Mouse (Mus musculus) layer of hippocampus, postnatal 25 days (tissue): ENCODE data around the gene Duox1. TPM values are rescaled to one million over a fixed set of nuclear protein-coding genes. Genes with fewer than 3 reads are reported as not detected.

Experiments used
- DNase-seq, 2 experiments: peaks; one replicate each; pipeline ENCODE4 v3.0.0; 2022; ENCODE audit warnings: mixed read lengths in 2 of 2, low spot score in 1 of 2; ENCODE audit errors: extremely low spot score in 1 of 2
- total RNA-seq, 2 experiments: library from RNA; stranded (reverse); gene quantifications; 2 replicates each; pipeline ENCODE4 v1.2.3; 2021

Gene Duox1
- total RNA-seq, 2 experiments from 2014 or later = not detected

- DNase-seq = no peak
Observed at GRCm38 (mm10) chr2:122352992-122353391, 37.5 kb downstream of the Duox1 start.

- DNase-seq = no peak
Observed at GRCm38 (mm10) chr2:122353765-122354164, 38.3 kb downstream of the Duox1 start.

- DNase-seq = no peak
Observed at GRCm38 (mm10) chr2:122354191-122354929, 38.9 kb downstream of the Duox1 start.

GRCm38 (mm10) chr2:122355389-122355788, 39.9 kb downstream of the Duox1 start:
- DNase-seq = no peak

- DNase-seq = no peak
Observed at GRCm38 (mm10) chr2:122356187-122356586, 40.7 kb downstream of the Duox1 start.

GRCm38 (mm10) chr2:122360310-122360709, 44.8 kb downstream of the Duox1 start:
- DNase-seq = no peak

GRCm38 (mm10) chr2:122361181-122361580, 45.7 kb downstream of the Duox1 start:
- DNase-seq = no peak

GRCm38 (mm10) chr2:122361868-122362621, 46.6 kb downstream of the Duox1 start:
- no peak for DNase-seq

GRCm38 (mm10) chr2:122362622-122363523, 47.4 kb downstream of the Duox1 start:
- DNase-seq = no peak

GRCm38 (mm10) chr2:122364352-122364944, 49.0 kb downstream of the Duox1 start:
- no peak for DNase-seq

GRCm38 (mm10) chr2:122365244-122365866, 49.9 kb downstream of the Duox1 start:
- no peak for DNase-seq

GRCm38 (mm10) chr2:122366039-122366438, 50.6 kb downstream of the Duox1 start:
- DNase-seq = no peak

- DNase-seq = no peak
Observed at GRCm38 (mm10) chr2:122366706-122367105, 51.2 kb downstream of the Duox1 start.

GRCm38 (mm10) chr2:122367181-122367580, 51.7 kb downstream of the Duox1 start:
- no peak for DNase-seq

GRCm38 (mm10) chr2:122367701-122368080, 52.2 kb downstream of the Duox1 start:
- no peak for DNase-seq

GRCm38 (mm10) chr2:122368081-122368971, 52.9 kb downstream of the Duox1 start:
- peak in 1 of 2 experiments; percentile 9 for DNase-seq

- DNase-seq = peak; percentile 86 to 88
Observed at GRCm38 (mm10) chr2:122368995-122369739, 53.7 kb downstream of the Duox1 start, which contains the start of gene Shf. Shf (minus strand) TSS chr2:122369162.

GRCm38 (mm10) chr2:122370101-122370750, 54.8 kb downstream of the Duox1 start:
- no peak for DNase-seq
